Mouse (Mus musculus) right cerebral cortex, postnatal 14 days (tissue): ENCODE measurements around the gene Drp2.

Experiments
- DNase-seq: peaks from one replicate; pipeline ENCODE4 v3.0.0; 2022

Drp2 gene

DNA sequence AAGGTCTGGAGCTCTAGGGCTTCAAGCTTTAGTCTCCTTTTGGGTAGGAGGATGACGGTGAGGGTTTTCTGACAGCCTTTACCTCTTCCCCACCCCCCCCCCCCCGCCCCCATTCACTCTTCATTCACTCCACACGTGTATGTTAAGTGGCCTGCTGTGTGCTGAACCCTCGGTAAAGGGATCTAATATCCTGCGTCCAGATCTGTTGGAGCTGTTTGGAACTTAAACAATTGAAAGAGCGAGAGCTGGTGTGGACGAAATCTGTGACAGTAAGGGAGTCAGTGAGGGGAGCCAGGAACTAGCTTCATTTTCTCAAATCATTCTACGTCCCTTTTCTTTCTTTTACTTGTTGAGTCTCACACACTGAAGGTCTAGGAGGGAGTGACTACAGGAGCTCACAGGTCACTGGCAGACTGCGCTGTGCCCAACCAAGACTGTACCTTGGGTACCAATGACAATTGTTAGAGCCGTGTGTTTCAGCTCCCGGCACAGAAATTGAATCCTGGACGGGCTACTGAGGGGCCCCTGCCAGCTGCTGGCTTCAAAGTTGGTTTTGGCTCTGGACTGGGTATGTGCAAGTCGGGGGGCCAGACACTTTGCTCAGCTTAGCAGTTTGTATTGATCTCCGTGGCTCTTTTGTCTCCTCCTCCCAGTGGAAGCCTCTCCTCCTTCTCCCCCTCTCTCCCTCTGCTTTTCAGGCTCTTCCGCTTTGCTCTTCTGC, at the start of gene Drp2:
Gene Drp2 (plus strand): TSS at position 689 of the 721 bp plus-strand sequence.
- no peak for DNase-seq

DNA sequence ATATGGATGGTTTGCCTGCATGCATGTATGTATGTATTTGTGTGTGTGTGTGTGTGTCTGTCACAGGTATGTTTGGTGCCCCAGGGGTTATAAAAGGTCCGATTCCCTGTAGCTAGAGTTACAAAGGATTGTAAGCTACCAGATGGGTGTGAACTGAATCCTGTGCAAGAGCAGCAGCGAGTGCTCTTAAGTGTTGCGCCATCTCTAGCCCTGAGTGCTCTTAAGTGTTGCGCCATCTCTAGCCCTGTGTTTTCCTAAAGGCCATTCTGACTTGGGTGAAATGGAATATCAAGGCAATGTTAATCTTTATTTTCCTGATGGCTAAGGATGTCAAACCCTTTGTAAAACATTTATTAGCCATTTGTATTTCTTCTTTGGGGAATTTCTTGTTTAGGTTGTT, 45.0 kb upstream of the Drp2 start:
- no peak for DNase-seq

DNA sequence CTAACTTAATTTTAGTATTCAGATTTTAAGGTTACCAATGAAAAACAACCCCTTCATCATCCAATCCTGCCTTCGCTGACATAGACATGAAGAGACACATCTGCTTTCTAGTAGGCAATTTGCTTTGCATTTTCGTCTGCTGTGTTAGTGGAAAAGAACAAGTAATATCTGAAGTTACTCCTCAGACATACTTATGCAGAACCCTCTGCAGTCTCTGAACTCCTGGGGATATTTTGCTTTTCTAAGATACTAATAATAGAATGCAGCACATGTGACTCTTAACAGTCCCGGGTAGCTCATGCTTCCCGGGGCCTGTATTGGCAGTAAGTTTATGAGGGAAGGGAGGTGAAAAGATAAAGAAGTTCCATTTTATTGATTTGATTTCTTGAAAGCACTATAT, 42.2 kb upstream of the Drp2 start:
- DNase-seq: no peak

- no peak for DNase-seq
Measured at GRCm38 (mm10) chrX:134365421-134365820, 38.9 kb upstream of the Drp2 start.

GRCm38 (mm10) chrX:134366547-134366946, 37.8 kb upstream of the Drp2 start:
- no peak for DNase-seq

DNA sequence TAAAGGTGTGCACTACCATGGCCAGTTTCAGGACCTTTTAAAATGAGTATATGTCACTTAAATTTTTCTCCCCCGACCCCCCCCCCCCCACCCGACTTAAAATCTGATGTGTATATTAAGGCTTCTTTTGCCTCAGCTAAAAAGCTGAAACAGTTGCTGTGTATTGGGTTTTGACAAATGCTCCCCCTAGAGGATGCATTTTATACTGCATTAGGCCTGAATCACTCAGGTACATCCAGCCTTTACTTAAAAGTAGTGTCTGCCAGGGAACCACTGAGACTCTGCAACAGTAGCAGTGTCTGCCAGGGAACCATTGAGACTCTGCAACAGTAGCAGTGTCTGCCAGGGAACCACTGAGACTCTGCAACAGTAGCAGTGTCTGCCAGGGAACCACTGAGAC, 33.1 kb upstream of the Drp2 start:
- DNase-seq: no peak

GRCm38 (mm10) chrX:134374190-134374589, 30.2 kb upstream of the Drp2 start:
- DNase-seq: no peak

DNA sequence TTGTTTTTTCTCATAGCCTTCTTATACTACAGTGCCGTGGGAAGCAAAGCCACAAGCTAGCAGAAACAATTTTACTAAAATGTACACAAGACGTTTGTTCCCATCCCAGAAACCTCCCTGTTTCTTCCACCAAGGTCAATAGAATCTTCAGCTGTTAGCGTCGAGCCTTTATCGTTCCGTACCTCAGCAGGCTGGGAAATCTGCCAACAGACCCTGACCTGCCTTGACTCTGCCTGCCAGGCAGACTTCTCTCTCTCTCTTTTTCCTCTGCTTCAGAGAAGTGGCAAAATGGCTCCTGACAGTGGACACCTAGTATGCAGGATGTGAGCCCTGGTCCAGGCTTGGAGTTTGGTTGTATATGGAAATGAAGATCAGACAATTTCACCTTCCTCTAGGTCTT, 19.5 kb upstream of the Drp2 start:
- DNase-seq: no peak

DNA sequence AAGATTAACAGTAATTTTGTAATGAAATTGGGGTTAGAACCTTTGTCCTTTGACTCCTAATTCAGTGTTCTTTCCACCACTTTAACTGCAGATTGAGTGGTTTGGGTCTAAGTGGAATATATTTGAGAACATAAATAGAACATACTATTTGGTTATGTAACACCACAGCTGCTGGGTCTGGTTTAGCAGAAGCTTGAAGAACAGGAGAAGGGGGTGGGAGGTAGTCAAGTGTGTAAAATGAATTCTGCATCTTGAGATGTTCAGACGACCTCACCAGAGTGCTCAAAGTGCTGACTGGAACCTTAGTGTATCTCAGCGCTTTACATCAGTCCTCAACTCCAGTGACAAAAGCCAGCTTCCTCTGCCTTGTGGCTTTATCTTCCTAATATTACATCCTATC, 5.4 kb upstream of the Drp2 start:
- no peak for DNase-seq

DNA sequence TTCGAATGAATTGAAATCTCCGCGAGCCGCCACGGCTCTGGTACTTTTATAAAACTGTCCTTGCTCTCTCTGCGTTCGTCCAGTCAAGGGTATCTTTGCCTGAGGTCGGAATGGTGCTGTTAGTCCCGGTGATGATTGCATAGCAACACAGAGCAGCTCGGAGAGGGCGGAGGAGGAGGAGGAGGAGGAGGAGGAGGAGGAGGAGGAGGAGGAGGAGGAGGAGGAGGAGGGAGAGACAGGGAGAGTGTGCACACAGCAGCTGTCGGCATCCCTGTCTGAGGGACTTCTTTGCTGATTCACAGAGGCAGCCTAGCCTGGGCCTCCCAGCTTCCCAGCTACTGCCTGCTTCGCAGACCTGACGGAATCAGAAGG, 219 bp downstream of the Drp2 start:
- DNase-seq: peak; percentile 20

DNA sequence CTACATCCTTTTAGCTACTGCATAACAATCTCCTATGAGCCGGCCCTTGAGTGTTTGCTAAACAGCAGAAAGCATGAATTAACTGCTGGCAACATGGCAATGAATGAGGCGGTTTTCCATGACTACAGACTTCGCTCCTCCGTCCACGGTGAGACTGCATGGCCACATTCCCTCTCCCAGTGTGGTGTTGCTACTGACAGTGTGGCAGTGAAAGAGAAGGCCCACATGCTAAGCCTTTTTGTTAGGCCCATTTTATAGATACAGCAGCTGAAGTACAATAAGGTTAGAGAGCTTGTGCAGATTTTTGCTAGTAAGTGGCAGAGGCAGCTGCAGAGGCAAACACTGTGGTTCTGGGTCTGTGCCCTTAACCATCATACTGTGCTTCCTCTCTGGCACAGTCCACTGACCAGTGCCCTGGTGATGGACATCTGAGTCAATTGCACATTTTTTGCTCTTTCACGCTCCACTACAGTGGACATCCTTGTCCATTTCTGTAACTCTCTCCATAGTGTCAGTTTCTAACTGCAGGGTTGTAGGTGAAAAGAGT, 5.1 kb downstream of the Drp2 start:
- DNase-seq: no peak

GRCm38 (mm10) chrX:134412096-134412495, 7.7 kb downstream of the Drp2 start:
- DNase-seq: no peak

- no peak for DNase-seq
Measured at GRCm38 (mm10) chrX:134420097-134420496, 15.7 kb downstream of the Drp2 start.

GRCm38 (mm10) chrX:134424263-134424662, 19.9 kb downstream of the Drp2 start:
- no peak for DNase-seq

GRCm38 (mm10) chrX:134425798-134426197, 21.4 kb downstream of the Drp2 start:
- DNase-seq: no peak

DNA sequence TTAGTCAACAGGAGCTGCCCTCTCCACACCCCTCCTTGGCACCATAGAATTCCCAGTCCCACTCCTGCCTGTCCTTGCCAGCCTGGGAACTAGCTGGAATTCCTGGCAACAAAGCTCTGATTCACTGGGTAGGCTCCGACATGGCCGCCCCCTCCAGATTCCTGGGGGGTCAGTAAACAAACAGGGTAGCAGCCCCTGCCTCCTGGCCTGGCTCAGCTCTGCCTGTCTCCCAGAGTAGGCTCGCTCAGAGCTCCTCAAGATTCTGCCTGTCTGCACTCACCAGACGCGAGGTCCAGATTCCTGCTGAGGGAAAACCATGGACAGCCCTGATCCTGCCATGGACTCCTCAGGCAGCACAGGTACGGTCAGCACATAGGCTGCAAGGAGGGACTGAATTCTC, 22.5 kb downstream of the Drp2 start:
- DNase-seq: no peak

GRCm38 (mm10) chrX:134427307-134427706, 23.0 kb downstream of the Drp2 start:
- DNase-seq: no peak

GRCm38 (mm10) chrX:134474988-134475710, 70.8 kb downstream of the Drp2 start:
- DNase-seq: no peak

DNA sequence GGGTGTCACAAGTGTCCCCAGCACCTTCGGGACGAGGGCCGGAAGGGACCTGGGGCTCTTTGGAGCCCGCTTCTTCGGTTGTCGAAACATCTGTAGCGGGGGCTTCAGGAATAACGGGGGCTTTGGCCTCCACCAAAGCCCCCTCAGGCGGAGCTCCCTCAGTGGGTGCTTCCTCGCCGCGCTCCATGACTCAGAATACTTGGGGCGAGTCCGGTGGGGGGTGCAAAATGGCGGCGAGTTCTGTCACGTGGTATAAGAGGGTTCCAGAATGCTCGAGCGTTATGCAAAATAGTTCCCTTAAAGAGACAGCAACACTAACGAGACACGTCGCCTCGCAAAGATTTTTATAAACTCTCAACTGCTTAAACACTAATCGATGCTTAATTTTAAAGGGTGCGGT, 71.9 kb downstream of the Drp2 start, which contains the start of gene Taf7l:
Gene Taf7l (minus strand): TSS at position 201 of the 400 bp plus-strand sequence.
- DNase-seq: no peak

DNA sequence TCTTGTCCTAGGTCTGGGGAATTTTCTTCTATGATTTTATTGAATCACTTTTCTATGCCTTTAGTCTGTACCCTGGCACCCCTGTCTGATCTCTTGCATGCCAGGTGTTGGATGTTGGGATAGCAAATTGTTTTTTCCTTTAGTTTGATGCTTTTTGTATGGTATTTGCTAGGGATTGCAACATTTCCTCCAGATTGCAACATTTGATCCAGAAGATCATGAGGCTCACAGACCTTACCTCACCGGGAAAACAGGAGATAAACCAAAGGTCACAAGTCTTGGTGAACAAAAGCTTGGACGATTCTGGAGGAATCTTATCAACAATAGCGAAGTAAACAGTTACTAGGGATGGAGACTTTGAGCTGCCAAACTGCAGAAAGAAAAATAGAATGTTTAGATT, 77.4 kb downstream of the Drp2 start:
- no peak for DNase-seq

DNA sequence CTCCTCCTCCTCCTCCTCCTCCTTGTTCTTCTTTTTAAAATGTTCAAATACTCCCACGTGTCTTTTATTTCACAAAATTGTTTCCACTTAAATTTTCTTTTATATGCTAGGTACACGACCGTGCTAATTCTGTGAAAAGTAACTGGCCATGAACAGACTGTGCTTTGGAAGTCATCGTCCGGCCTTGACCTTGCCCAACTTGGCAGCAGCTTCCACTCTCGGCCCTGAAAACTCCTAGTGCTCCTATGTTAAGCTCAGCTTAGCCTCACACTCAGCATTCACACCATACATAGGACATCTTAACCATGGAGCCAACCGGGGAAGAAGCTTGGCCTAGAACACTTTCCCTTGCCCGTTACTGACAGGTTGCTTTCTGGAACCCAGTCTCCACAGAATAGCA, 96.3 kb downstream of the Drp2 start:
- DNase-seq: no peak
